Mouse (Mus musculus): ENCODE results near the gene 4921517D22Rik.

GRCm38 (mm10) chr13:59685236-59685635, 8.7 kb downstream of the 4921517D22Rik start:
- TF ChIP-seq CTCF (IDR thresholded peaks at IDR 0.05; ENCODE audit: low read depth, low read length) = no peak
- TF ChIP-seq POLR2A (IDR thresholded peaks at IDR 0.05; ENCODE audit: extremely low read depth, insufficient read depth, low read length) = no peak

All from liver, adult 2 months (tissue).